Mouse (Mus musculus) kidney, adult 2 months (tissue): ENCODE measurements around the gene Ppp4r3a. TPM values are rescaled to one million over a fixed set of nuclear protein-coding genes. Genes with fewer than 3 reads are reported as not detected.

Source experiments
- DNase-seq: peaks from one replicate; pipeline ENCODE4 v3.0.0; 2021
- H3K27ac ChIP-seq: fragments of 200-500 bp; 2 replicates; pipeline ENCODE4 v1.5.1; 2012; ENCODE audit warnings: low read depth, low read length, control low read depth, inconsistent platforms; ENCODE audit not compliant: insufficient read depth
- H3K27me3 ChIP-seq: fragments of 200-500 bp; replicated peaks from 2 replicates; pipeline ENCODE4 v1.6.1; 2012; ENCODE audit warnings: mild to moderate bottlenecking, moderate library complexity, low read length, inconsistent platforms; ENCODE audit not compliant: control insufficient read depth, insufficient read depth
- H3K36me3 ChIP-seq: fragments of 200-500 bp; 2 replicates; pipeline ENCODE4 v1.6.1; 2012; ENCODE audit warnings: mild to moderate bottlenecking, moderate library complexity, low read length, inconsistent platforms; ENCODE audit not compliant: control insufficient read depth, insufficient read depth
- H3K4me1 ChIP-seq: fragments of 200-500 bp; 2 replicates; pipeline ENCODE4 v1.6.1; 2011; ENCODE audit warnings: low read length; ENCODE audit not compliant: control insufficient read depth, insufficient read depth
- H3K4me3 ChIP-seq: fragments of 200-500 bp; 2 replicates; pipeline ENCODE4 v1.5.1; 2011; ENCODE audit warnings: mild to moderate bottlenecking, low read depth, low read length, control low read depth; ENCODE audit not compliant: insufficient read depth
- CTCF ChIP-seq: fragments of 200-500 bp; conservative IDR thresholded peaks from 2 replicates; pipeline ENCODE4 v1.5.1; 2011; ENCODE audit warnings: low read depth, mild to moderate bottlenecking, control low read depth, low read length, moderate library complexity, mixed read lengths; ENCODE audit not compliant: insufficient read depth, insufficient read length
- POLR2A ChIP-seq: fragments of 200-500 bp; IDR thresholded peaks from one replicate; pipeline ENCODE4 v1.6.1; 2011; ENCODE audit warnings: low read depth, low read length, control low read depth
- WGBS: fragments of 180-500 bp; shearing (Covaris S2); methylation state at CpG from one replicate; pipeline ENCODE4 v1.1.7; 2018; 5-methylcytosine and 5-hydroxymethylcytosine counted together
- polyA plus RNA-seq: library from polyadenylated mRNA; depleted of rRNA; stranded (reverse); fragments of >200 nt; gene quantifications from 2 replicates; pipeline ENCODE4 v1.2.3, GENCODE M21; 2012

The Ppp4r3a gene
- polyA plus RNA-seq, 1 experiment: 10.4 TPM

DNA sequence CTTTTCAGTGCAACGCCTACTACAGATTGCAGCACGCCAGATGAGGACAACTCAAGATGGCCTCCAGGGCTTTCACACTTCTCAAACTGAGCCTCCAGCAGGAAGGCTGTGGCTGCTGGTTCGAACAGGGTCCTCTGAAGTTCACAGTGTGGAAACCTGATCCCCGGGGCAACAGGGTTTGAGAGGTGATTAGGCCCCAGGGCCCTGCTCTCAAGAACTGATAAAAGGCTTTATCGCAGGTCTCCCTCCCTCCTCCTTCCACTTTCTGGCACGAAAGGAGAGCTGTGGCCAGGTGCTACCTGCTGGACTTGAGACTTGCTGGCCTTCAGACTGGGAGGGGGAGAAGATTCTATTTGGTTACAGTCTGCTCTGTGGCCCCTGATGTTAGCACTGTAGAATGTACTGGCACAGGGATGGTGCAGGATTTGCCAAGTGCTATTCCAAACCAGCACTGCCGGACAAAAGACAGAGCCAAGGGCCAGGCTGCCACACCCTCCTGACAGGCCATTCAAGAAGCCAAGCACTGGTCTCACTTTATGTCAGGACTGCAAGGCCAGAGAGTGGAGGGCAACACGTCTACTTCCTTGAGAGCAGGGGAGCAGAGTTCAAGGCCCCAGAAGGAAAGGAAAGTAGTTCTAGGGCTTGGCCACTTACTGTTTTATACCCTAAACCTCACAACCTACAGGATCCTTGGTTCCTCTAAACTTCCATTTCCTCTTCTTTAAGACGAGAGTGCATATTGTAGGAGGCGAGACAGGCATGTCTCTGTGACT is 73.2 kb downstream of the Ppp4r3a start:
- no peak overlapping the region for H3K4me3 ChIP-seq
- H3K27ac ChIP-seq: no peak overlapping the region
- 65% methylated on average over 10 of the region's 10 CpGs for WGBS
- H3K36me3 ChIP-seq: no peaks in the 10 kb centered on the region
- TF ChIP-seq POLR2A (no peak), CTCF (no peak)
- H3K4me1 ChIP-seq: peaks cover 17% of the 10 kb centered on the region; the same call in 1 of the 2 replicates
- no peaks in the 10 kb centered on the region for H3K27me3 ChIP-seq
- peak; percentile 74 for DNase-seq

GRCm38 (mm10) chr12:101009225-101009624 is 74.3 kb downstream of the Ppp4r3a start:
- Histone ChIP-seq H3K4me1 (peaks cover 17% of the 10 kb centered on the region; the same call in 1 of the 2 replicates), H3K27me3 (no peaks in the 10 kb centered on the region), H3K27ac (no peak overlapping the region), H3K36me3 (no peaks in the 10 kb centered on the region), H3K4me3 (no peak overlapping the region)
- TF ChIP-seq CTCF (no peak), POLR2A (no peak)
- 64% methylated on average over 4 of the region's 4 CpGs for WGBS
- no peak for DNase-seq

DNA sequence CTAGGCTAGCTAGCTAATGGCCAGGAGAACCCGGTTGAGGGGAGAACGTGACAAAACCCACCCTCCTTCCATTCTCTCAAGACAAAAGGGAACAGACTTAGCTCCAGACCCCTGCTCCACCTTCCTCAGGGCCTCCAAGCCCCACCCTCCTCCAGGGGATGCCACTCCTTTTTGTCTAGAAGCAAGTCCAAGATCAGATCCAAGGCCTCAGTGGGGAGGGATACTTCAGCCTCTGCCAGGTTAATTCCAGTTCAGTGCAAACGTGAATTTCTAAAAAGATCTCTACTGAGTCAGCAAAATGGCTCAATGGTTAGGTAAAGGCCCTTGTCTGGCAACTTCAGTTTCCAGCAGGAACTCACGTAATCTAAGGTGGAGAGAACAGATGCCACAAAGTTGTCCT is 74.9 kb downstream of the Ppp4r3a start:
- 61% methylated on average over 4 of the region's 4 CpGs for WGBS
- Histone ChIP-seq H3K36me3 (no peaks in the 10 kb centered on the region), H3K4me3 (no peak overlapping the region), H3K4me1 (peaks cover 18% of the 10 kb centered on the region; the same call in 1 of the 2 replicates), H3K27me3 (no peaks in the 10 kb centered on the region), H3K27ac (no peak overlapping the region)
- TF ChIP-seq POLR2A (no peak), CTCF (no peak)
- peak; percentile 56 for DNase-seq

- no peak for TF ChIP-seq CTCF
- no peak for TF ChIP-seq POLR2A
- no peak for DNase-seq
- H3K4me3 ChIP-seq: no peak overlapping the region
- no peak overlapping the region for H3K27ac ChIP-seq
- WGBS: 51% methylated on average over 10 of the region's 10 CpGs
- H3K36me3 ChIP-seq: no peaks in the 10 kb centered on the region
- H3K27me3 ChIP-seq: no peaks in the 10 kb centered on the region
- peaks cover 22% of the 10 kb centered on the region; the same call in 1 of the 2 replicates for H3K4me1 ChIP-seq
Measured at GRCm38 (mm10) chr12:101007968-101008481, 75.5 kb downstream of the Ppp4r3a start.

DNA sequence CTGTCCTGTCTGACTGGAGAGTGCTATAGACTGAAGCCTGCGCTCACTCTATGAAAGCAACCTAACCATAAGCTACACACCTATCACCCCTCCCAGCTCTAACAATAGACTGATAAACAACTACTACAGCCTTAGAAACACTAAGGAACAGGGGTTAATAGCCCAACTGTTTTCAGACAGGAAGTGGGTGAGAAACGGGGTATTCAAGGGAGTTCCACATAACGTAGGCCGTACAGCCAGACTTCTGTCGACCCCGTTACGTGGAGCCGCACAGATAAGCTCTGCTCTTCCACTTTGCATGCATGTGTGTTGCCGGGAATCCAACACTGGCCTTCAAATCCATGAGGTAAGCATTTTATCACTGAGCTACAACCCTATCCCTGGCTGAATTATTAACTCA is 76.1 kb downstream of the Ppp4r3a start:
- Histone ChIP-seq H3K4me3 (no peak overlapping the region), H3K27ac (no peak overlapping the region), H3K4me1 (peaks cover 17% of the 10 kb centered on the region; the same call in 1 of the 2 replicates), H3K36me3 (no peaks in the 10 kb centered on the region), H3K27me3 (no peaks in the 10 kb centered on the region)
- WGBS: 59% methylated on average over 9 of the region's 9 CpGs
- TF ChIP-seq POLR2A (no peak), CTCF (no peak)
- DNase-seq: no peak

DNA sequence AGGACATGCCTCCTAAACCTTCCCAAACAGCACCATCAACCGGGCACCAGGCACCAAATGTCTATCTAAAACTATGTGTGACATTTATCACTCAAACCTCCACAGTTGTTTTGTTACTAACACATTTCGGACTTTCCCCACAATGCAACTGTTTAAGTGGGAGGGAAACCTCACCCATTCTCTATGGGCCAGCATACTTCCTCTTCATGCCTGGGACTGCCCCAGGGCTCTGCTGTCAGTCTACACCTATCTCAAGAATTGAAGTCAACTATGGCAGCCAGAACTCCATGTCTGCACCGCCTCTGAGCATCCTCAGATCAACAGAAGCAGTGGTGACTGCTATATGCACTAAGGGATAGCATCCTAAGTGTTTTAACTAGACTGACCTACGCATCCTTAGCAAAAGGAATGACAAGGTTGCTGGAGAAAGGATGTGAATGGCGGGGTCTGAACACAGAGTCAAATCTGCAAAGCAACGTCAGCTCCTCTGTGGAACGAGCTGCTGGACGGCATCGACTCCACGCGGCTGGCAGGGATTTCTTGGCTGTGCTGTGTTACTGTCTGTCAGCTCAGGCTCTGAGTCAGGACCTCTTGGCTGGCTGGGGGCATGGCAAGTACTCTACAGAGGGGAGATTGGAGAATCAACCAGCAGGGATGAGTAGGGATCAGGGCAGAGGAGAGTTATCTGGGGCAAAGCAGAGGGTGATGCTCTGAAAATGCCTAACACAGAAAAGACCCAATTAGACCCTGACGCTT is 77.7 kb downstream of the Ppp4r3a start:
- no peak overlapping the region for H3K4me3 ChIP-seq
- no peaks in the 10 kb centered on the region for H3K36me3 ChIP-seq
- 90% methylated on average over 12 of the region's 12 CpGs for WGBS
- H3K27me3 ChIP-seq: no peaks in the 10 kb centered on the region
- no peak for TF ChIP-seq CTCF
- no peak for TF ChIP-seq POLR2A
- no peak overlapping the region for H3K27ac ChIP-seq
- H3K4me1 ChIP-seq: peaks cover 18% of the 10 kb centered on the region
- no peak for DNase-seq

- H3K4me3 ChIP-seq: no peak overlapping the region
- H3K4me1 ChIP-seq: peaks cover 18% of the 10 kb centered on the region
- TF ChIP-seq CTCF: no peak
- no peak for TF ChIP-seq POLR2A
- no peak overlapping the region for H3K27ac ChIP-seq
- H3K36me3 ChIP-seq: no peaks in the 10 kb centered on the region
- no peak for DNase-seq
- H3K27me3 ChIP-seq: no peaks in the 10 kb centered on the region
- WGBS: 95% methylated on average over 5 of the region's 5 CpGs
Measured at GRCm38 (mm10) chr12:101004982-101005381, 78.5 kb downstream of the Ppp4r3a start.
